Mouse (Mus musculus): ENCODE results near the gene Gsto2. TPM values are rescaled to one million over a fixed set of nuclear protein-coding genes. Genes with fewer than 3 reads are reported as not detected.

Gsto2 gene
- 1 to 10 TPM; 2.6 to 2.7 TPM for total RNA-seq (2021)
- polyA plus RNA-seq (2012; rRNA removed), result 1.4 and 1.6 TPM in 2 replicates
- long read RNA-seq, partial matches to known transcripts, result 0 of 1 reads
- long read RNA-seq, other reads (novel, unspliced or antisense), result 0 of 1 reads

GRCm38 (mm10) chr19:47865353-47865947, at the start of gene Gsto2:
TSS of gene Gsto2 (plus strand) at chr19:47865534.
- intact Hi-C loops (cut with DNase I), result no loop called here
- no peaks in the 10 kb centered on the region for H3K79me2 ChIP-seq (replicated peaks; ENCODE audit: control insufficient read depth, insufficient read depth, low read length)
- no peaks in the 10 kb centered on the region for H3K27me3 ChIP-seq (ENCODE audit: control insufficient read depth, insufficient read depth, low read length)
- H3K36me3 ChIP-seq (ENCODE audit: control insufficient read depth, insufficient read depth, low read length), result no peaks in the 10 kb centered on the region
- peak within 1 kb of the TSS; percentile 85 for H3K27ac ChIP-seq
- DNase-seq, result peak; percentile 93 to 96
- peak within 1 kb of the TSS; percentile 65 for H3K4me3 ChIP-seq
- peak within 1 kb of the TSS; percentile 67 for H3K9ac ChIP-seq (ENCODE audit: low read depth, low read length)
- peak; percentile 78 for TF ChIP-seq CTCF (IDR thresholded peaks at IDR 0.05)
- TF ChIP-seq EP300 (IDR thresholded peaks at IDR 0.05; ENCODE audit: insufficient read depth, low read depth, low read length), result peak; percentile 38; the same call in 1 of the 2 replicates
- peak; percentile 65 for TF ChIP-seq POLR2A (IDR thresholded peaks at IDR 0.05; ENCODE audit: insufficient read depth, low read depth, low read length)
- WGBS, result under 1% methylated on average over 49 of the region's 49 CpGs
- H3K4me1 ChIP-seq (ENCODE audit: control insufficient read depth, insufficient read depth, low read length), result peaks cover 2% of the 10 kb centered on the region

GRCm38 (mm10) chr19:47817692-47818091, 47.6 kb upstream of the Gsto2 start:
- Histone ChIP-seq H3K9ac (ENCODE audit: low read depth, low read length) (no peak overlapping the region), H3K27me3 (ENCODE audit: control insufficient read depth, insufficient read depth, low read length) (no peaks in the 10 kb centered on the region), H3K36me3 (ENCODE audit: control insufficient read depth, insufficient read depth, low read length) (no peaks in the 10 kb centered on the region), H3K4me3 (no peak overlapping the region), H3K79me2 (replicated peaks; ENCODE audit: control insufficient read depth, insufficient read depth, low read length) (no peaks in the 10 kb centered on the region), H3K27ac (no peak overlapping the region), H3K4me1 (ENCODE audit: control insufficient read depth, insufficient read depth, low read length) (no peaks in the 10 kb centered on the region)
- DNase-seq, result no peak
- TF ChIP-seq EP300 (IDR thresholded peaks at IDR 0.05; ENCODE audit: insufficient read depth, low read depth, low read length), result no peak
- no peak for TF ChIP-seq CTCF (IDR thresholded peaks at IDR 0.05)
- no peak for TF ChIP-seq POLR2A (IDR thresholded peaks at IDR 0.05; ENCODE audit: insufficient read depth, low read depth, low read length)
- intact Hi-C loops (cut with DNase I), result no loop called here
- 73% methylated on average over 9 of the region's 9 CpGs for WGBS

- no peaks in the 10 kb centered on the region for H3K27me3 ChIP-seq (ENCODE audit: control insufficient read depth, insufficient read depth, low read length)
- TF ChIP-seq EP300 (IDR thresholded peaks at IDR 0.05; ENCODE audit: insufficient read depth, low read depth, low read length), result 0 out of 2 replicates have a peak, but pooled peaks have one; percentile 35
- peak; percentile 75 for TF ChIP-seq CTCF (IDR thresholded peaks at IDR 0.05)
- TF ChIP-seq POLR2A (IDR thresholded peaks at IDR 0.05; ENCODE audit: insufficient read depth, low read depth, low read length), result no peak
- intact Hi-C loops (cut with DNase I), result loop anchor here (1.0 to 5.0 kb wide), 3 partner anchors 162 to 464 kb away; no protein-coding TSS in a partner anchor
- no peak overlapping the region for H3K4me3 ChIP-seq
- H3K4me1 ChIP-seq (ENCODE audit: control insufficient read depth, insufficient read depth, low read length), result no peaks in the 10 kb centered on the region
- WGBS, result 17% methylated on average over 8 of the region's 9 CpGs
- no peak overlapping the region for H3K27ac ChIP-seq
- H3K36me3 ChIP-seq (ENCODE audit: control insufficient read depth, insufficient read depth, low read length), result no peaks in the 10 kb centered on the region
- peak; percentile 58 to 67 for DNase-seq
- H3K79me2 ChIP-seq (replicated peaks; ENCODE audit: control insufficient read depth, insufficient read depth, low read length), result no peaks in the 10 kb centered on the region
- no peak overlapping the region for H3K9ac ChIP-seq (ENCODE audit: low read depth, low read length)
These were observed 44.4 kb upstream of the Gsto2 start for GRCm38 (mm10) chr19:47820832-47821493.

GRCm38 (mm10) chr19:47821494-47821872, 43.9 kb upstream of the Gsto2 start:
- Histone ChIP-seq H3K36me3 (ENCODE audit: control insufficient read depth, insufficient read depth, low read length) (no peaks in the 10 kb centered on the region), H3K27me3 (ENCODE audit: control insufficient read depth, insufficient read depth, low read length) (no peaks in the 10 kb centered on the region), H3K4me3 (no peak overlapping the region), H3K79me2 (replicated peaks; ENCODE audit: control insufficient read depth, insufficient read depth, low read length) (no peaks in the 10 kb centered on the region), H3K9ac (ENCODE audit: low read depth, low read length) (no peak overlapping the region), H3K27ac (no peak overlapping the region), H3K4me1 (ENCODE audit: control insufficient read depth, insufficient read depth, low read length) (no peaks in the 10 kb centered on the region)
- WGBS, result 34% methylated on average over 7 of the region's 7 CpGs
- no peak for DNase-seq
- TF ChIP-seq CTCF (IDR thresholded peaks at IDR 0.05) (no peak), POLR2A (IDR thresholded peaks at IDR 0.05; ENCODE audit: insufficient read depth, low read depth, low read length) (no peak), EP300 (IDR thresholded peaks at IDR 0.05; ENCODE audit: insufficient read depth, low read depth, low read length) (no peak)
- intact Hi-C loops (cut with DNase I), result loop anchor here (1.0 to 5.0 kb wide), 3 partner anchors 162 to 464 kb away; no protein-coding TSS in a partner anchor

GRCm38 (mm10) chr19:47822143-47822796, 43.1 kb upstream of the Gsto2 start:
- H3K27ac ChIP-seq, result no peak overlapping the region
- intact Hi-C loops (cut with DNase I), result loop anchor here (5.0 kb wide), 1 partner anchor 465 kb away; no protein-coding TSS in a partner anchor

More at GRCm38 (mm10) chr19:47822143-47822796, 43.1 kb upstream of the Gsto2 start:
- Histone ChIP-seq H3K36me3 (ENCODE audit: control insufficient read depth, insufficient read depth, low read length) (no peaks in the 10 kb centered on the region), H3K79me2 (replicated peaks; ENCODE audit: control insufficient read depth, insufficient read depth, low read length) (no peaks in the 10 kb centered on the region), H3K9ac (ENCODE audit: low read depth, low read length) (no peak overlapping the region), H3K27me3 (ENCODE audit: control insufficient read depth, insufficient read depth, low read length) (no peaks in the 10 kb centered on the region), H3K4me3 (no peak overlapping the region), H3K4me1 (ENCODE audit: control insufficient read depth, insufficient read depth, low read length) (no peaks in the 10 kb centered on the region)
- TF ChIP-seq CTCF (IDR thresholded peaks at IDR 0.05) (peak; percentile 25), POLR2A (IDR thresholded peaks at IDR 0.05; ENCODE audit: insufficient read depth, low read depth, low read length) (no peak)
- no peak for DNase-seq
- 12% methylated on average over 8 of the region's 8 CpGs for WGBS
